Mouse (Mus musculus) mouse embryonic stem cell (cell line): ENCODE results near the gene Nudt3.
"Not testable (repeated sequence)": the region's sequence is repeated elsewhere in the genome, so short reads cannot be mapped to it uniquely, and the experiment has no call there.

Experiments used
- in situ Hi-C, 2 experiments: fragments of 300-500 bp; cut with MboI; formaldehyde crosslinking; loops; 1 replicate in 1 of 2; 3 replicates in 1 of 2; pipeline ENCODE4 v1.14.3; 2019 to 2020; ENCODE audit warnings: low sequenced_read_pairs in 2 of 2, low pct_unique_long_range_greater_than_20kb in 1 of 2, mixed read lengths in 1 of 2; ENCODE audit not compliant: unreplicated experiment in 1 of 2

The Nudt3 gene

DNA sequence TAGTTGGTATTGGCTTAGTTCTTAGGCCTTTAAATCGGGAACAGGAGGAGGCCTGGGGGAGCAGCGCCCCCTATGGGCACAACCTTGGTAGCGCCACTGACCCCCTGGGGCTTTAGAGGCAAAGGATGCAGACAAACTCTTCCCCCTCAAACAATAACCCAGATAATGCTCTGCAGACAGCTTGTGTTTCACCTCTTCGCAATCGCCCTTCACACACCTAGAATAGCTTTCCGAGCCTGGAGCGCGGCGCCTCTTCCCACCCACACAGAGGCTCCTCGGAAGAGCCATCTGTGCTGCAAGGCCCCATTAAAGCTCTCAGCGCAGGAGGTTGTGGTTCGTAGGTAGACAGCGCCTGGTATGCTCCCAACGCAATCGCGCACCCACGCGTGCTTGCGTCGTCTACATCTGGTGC lies 15.6 kb upstream of the Nudt3 start:
- in situ Hi-C loops: no loop called here

DNA sequence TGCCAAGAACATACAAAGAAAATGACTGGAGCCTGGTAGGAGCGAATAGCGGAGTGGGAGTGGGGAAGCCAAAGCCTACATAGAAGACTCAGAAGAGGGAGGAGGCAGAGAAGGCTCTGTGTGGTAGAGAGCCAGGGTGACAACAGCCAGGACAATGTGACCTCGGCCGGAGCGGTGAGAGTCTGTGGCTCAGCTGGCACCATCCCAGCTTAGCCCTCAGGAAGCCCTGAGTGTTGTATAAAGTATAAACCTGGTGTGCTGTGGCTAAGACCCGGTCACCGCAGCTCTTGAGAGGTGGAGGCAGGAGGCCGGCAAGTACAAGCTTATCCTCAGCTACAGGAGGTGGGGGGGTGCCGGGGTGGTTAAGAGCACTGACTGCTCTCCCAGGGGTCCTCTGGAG lies 14.0 kb upstream of the Nudt3 start:
- in situ Hi-C loops: no loop called here

GRCm38 (mm10) chr17:27636132-27637020 lies 13.1 kb upstream of the Nudt3 start, which contains the start of gene Rps10:
Rps10 (minus strand) TSS chr17:27636669.
- in situ Hi-C loops: no loop called here

DNA sequence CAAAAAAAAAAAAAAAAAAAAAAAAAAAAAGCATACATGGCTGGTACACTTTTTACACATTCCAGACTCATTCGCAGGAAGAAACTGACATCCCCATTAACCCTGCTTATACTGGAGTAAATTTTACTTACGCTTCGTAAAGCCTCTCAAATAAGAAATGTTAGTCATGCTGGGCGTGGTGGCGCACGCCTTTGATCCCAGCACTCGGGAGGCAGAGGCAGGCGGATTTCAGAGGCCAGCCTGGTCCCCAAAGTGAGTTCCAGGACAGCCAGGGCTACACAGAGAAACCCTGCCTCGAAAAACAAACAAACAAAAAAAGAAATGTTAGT lies 12.2 kb upstream of the Nudt3 start:
- in situ Hi-C loops: not testable (repeated sequence)

DNA sequence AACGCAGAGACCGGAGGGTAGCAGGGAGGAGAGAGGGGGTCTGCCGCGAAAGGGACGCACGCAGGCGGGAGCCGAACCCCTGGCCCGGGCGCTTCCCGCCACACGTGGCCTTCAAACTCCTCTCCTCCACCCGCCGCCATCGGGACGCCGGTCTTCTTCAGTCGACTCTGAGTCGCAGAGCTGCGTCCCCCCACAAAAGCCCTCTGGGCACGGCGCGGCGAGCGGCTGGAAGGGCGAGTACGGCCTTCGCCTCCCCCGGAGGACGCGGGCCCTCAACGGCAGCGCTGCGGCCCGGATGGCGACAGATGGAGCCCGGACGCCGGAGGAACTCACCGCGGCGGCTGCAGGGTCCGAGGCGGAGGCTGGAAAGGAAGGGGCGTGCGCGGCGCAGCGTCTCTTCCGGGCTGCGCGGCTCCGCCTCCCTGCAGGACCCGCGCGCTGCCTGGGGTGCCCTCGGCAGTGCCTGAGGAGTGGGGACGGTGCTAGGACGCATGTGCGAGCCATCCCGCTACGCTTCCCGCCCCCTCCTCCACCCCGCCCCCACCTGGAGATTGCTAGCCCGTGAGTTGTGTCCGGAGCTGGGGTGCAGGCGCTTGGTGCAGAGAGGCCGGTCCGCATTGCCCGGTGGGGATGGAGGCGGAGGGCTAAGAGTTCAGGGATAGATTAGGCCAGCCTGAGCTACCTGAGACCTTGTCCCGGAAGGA lies 11.7 kb upstream of the Nudt3 start, which contains the start of gene RPS10-NUDT3:
Gene RPS10-NUDT3, minus strand, starts transcription at position 352 of the 704 bp plus-strand sequence.
- in situ Hi-C loops: no loop called here

GRCm38 (mm10) chr17:27629249-27630020 lies 6.1 kb upstream of the Nudt3 start:
- in situ Hi-C loops: no loop called here

GRCm38 (mm10) chr17:27628376-27628775 lies 5.1 kb upstream of the Nudt3 start:
- in situ Hi-C loops: no loop called here

GRCm38 (mm10) chr17:27627451-27627850 lies 4.2 kb upstream of the Nudt3 start:
- in situ Hi-C loops: no loop called here

DNA sequence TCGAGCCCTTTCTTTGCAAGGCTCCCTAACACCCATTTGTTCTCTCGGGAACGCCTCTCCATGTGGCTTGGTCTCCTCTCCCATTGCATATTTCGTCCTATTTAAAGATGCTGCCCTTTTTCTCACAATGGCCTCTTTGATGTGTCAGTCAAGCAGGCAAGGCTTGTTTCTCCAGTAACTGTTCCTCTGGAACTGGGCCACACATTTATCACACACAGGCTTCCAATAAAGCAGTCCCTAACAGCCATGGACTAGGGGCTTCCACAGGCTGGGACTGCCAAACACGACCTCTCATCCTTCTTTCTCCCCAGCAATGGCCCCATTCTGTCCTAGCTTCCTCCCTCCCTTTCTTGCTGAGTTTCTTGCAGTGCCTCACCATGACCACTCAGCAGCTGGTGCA lies 3.4 kb upstream of the Nudt3 start:
- in situ Hi-C loops: no loop called here

GRCm38 (mm10) chr17:27625455-27626251 lies 2.4 kb upstream of the Nudt3 start:
- in situ Hi-C loops: no loop called here

GRCm38 (mm10) chr17:27622611-27623359 lies 510 bp downstream of the Nudt3 start:
- in situ Hi-C loops: no loop called here

DNA sequence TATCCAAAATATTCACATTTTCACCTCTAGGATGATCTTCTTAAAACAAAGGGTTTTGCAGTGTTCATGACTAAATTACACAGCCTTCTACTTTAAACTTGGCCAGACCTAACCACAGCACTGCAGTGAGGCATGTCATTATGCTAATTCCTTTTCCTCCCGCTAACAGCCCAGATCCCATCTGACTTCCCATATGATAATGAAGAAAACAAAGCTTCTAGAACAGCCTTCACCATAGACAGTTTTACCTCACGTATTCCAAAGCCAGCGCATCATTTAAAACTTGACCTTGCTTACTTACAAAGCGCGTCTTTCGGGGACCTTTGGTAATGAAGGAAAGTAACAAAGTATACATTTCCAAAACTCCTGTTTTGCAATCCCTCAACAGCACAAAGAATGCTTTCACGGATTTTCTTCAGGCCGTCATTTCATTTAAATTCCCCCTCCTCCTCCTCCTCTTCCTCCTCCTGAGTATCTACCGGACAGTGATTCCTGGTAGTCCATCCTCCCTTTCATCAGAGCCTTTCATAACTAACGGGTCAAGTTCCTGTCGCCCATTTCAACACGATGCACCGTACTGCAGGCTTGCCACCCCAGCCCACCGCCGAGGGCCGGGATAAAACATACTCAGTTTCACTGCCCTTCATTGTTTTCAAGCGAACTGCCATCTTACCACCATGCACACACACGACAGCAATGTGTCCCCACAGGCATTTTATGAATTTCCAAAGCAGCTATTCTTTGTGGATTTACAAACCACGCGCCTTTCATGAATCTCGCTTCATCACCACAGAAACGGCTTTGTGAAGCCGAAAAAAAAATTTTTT lies 1.4 kb downstream of the Nudt3 start:
- in situ Hi-C loops: no loop called here

DNA sequence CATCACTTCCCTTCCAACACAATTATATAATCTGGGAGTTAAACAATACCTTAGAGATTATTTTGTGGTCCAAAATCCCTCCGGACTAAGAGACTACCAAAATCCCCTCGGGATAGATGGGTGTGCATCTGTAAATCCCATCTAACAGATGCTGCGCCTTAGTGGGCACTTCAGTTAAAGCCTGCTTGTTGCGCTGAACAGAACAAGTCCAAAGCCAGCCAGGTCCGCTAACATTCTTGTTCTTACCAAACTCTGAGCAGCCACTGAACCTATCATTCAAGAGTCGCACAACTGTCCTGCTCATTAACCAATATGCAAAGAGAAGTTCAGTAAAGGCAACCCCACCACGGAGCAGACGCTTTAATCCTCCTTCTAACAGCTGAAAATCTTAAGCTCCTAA lies 2.1 kb downstream of the Nudt3 start:
- in situ Hi-C loops: no loop called here

GRCm38 (mm10) chr17:27615388-27615787 lies 7.9 kb downstream of the Nudt3 start:
- in situ Hi-C loops: no loop called here

DNA sequence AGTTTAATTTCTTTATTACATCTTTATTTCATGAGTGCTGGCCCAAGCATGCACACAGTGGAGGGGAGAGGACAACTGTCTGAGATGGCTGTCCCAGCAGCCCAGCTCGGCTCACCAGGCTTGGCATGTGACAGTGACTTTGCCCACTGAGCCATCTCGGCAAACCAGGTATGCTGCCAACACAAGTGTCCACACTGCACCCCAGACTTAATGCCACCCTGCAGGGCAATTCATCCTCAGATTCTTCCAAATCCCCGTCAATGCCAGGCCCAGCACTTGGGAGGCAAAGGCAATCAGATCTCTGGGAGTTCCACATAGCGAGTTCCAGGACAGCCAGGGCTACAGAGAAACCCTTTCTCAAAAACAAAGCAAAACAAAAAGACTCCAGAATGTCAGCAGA lies 10.3 kb downstream of the Nudt3 start:
- in situ Hi-C loops: no loop called here

GRCm38 (mm10) chr17:27611994-27612393 lies 11.3 kb downstream of the Nudt3 start:
- in situ Hi-C loops: no loop called here

- in situ Hi-C loops: no loop called here
These were observed 11.8 kb downstream of the Nudt3 start for GRCm38 (mm10) chr17:27611519-27611884.
